Mouse (Mus musculus): ENCODE results near the gene Adat3. TPM values are rescaled to one million over a fixed set of nuclear protein-coding genes. Genes with fewer than 3 reads are reported as not detected.

The Adat3 gene
- total RNA-seq (2023) = 1 to 10 TPM; 6.9 to 8.3 TPM

GRCm38 (mm10) chr10:80602698-80603325, at the start of gene Adat3, which contains the start of gene Scamp4:
Adat3 (plus strand) TSS chr10:80602880.
Scamp4 (plus strand) TSS chr10:80602872.

GRCm38 (mm10) chr10:80561116-80561944, 41.4 kb upstream of the Adat3 start, which contains the start of gene Rexo1:
Rexo1 (minus strand) TSS chr10:80561560.

GRCm38 (mm10) chr10:80577195-80578130, 25.2 kb upstream of the Adat3 start, which contains the start of gene Klf16:
Klf16 (minus strand) TSS chr10:80577321.

GRCm38 (mm10) chr10:80589879-80590854, 12.5 kb upstream of the Adat3 start, which contains the start of gene Abhd17a:
Abhd17a (minus strand) TSS chr10:80590341.

GRCm38 (mm10) chr10:80605721-80606120, 3.0 kb downstream of the Adat3 start, which contains the start of gene Gm49322:
Gm49322 (plus strand) TSS chr10:80606021.

GRCm38 (mm10) chr10:80622661-80623456, 20.2 kb downstream of the Adat3 start, which contains the start of gene Csnk1g2:
Csnk1g2 (plus strand) TSS chr10:80622838.

GRCm38 (mm10) chr10:80656863-80657623, 54.4 kb downstream of the Adat3 start, which contains the start of gene Btbd2:
Btbd2 (minus strand) TSS chr10:80657071.

Other genes starting within 250 kb of the Adat3 start
- not detected for gene Plk5, start 246.4 kb upstream of the Adat3 start, total RNA-seq (2023)
- gene Mex3d, start 215.2 kb upstream of the Adat3 start, total RNA-seq (2023) = 1 to 10 TPM; 9.4 to 9.6 TPM
- gene Mbd3, start 203.3 kb upstream of the Adat3 start, total RNA-seq (2023) = 10 to 100 TPM; 51.5 to 54.6 TPM
- gene Uqcr11, start 196.1 kb upstream of the Adat3 start, total RNA-seq (2023) = 10 to 100 TPM; 87.0 to 91.8 TPM
- 10 to 100 TPM; 45.8 to 51.3 TPM for gene Tcf3, start 169.2 kb upstream of the Adat3 start, total RNA-seq (2023)
- gene Onecut3, start 108.0 kb upstream of the Adat3 start, total RNA-seq (2023) = not detected
- gene Atp8b3, start 63.8 kb upstream of the Adat3 start, total RNA-seq (2023) = not detected
- 100 to 1,000 TPM in 1 of 2 experiments, 10 to 100 TPM in 1; 98.6 to 111 TPM for gene Rexo1, start 41.3 kb upstream of the Adat3 start, total RNA-seq (2023)
- gene Klf16, start 25.6 kb upstream of the Adat3 start, total RNA-seq (2023) = 10 to 100 TPM; 16.0 to 17.2 TPM
- gene Abhd17a, start 12.5 kb upstream of the Adat3 start, total RNA-seq (2023) = 10 to 100 TPM; 52.1 to 54.2 TPM
- gene Scamp4, start within 50 bp of the Adat3 start, total RNA-seq (2023) = 10 to 100 TPM; 27.5 to 33.1 TPM
- gene Gm49322, start 3.1 kb downstream of the Adat3 start, total RNA-seq (2023) = 1 to 10 TPM; 1.5 to 2.0 TPM
- 100 to 1,000 TPM; 111 TPM for gene Csnk1g2, start 20.0 kb downstream of the Adat3 start, total RNA-seq (2023)
- gene Btbd2, start 54.2 kb downstream of the Adat3 start, total RNA-seq (2023) = 10 to 100 TPM; 27.1 to 29.9 TPM
- gene Mknk2, start 75.2 kb downstream of the Adat3 start, total RNA-seq (2023) = 100 to 1,000 TPM; 277 to 297 TPM
- 100 to 1,000 TPM; 115 to 125 TPM for gene Mob3a, start 99.1 kb downstream of the Adat3 start, total RNA-seq (2023)
- 10 to 100 TPM; 11.6 to 13.5 TPM for gene Izumo4, start 99.3 kb downstream of the Adat3 start, total RNA-seq (2023)
- 100 to 1,000 TPM; 153 to 155 TPM for gene Ap3d1, start 139.4 kb downstream of the Adat3 start, total RNA-seq (2023)
- gene Dot1l, start 152.3 kb downstream of the Adat3 start, total RNA-seq (2023) = 10 to 100 TPM; 37.6 to 42.3 TPM
- 10 to 100 TPM; 54.7 to 55.9 TPM for gene Sf3a2, start 195.3 kb downstream of the Adat3 start, total RNA-seq (2023)
- 100 to 1,000 TPM; 100 to 104 TPM for gene Plekhj1, start 195.7 kb downstream of the Adat3 start, total RNA-seq (2023)
- under 1 TPM; 0.30 to 0.58 TPM for gene Amh, start 202.4 kb downstream of the Adat3 start, total RNA-seq (2023)
- gene Jsrp1, start 210.6 kb downstream of the Adat3 start, total RNA-seq (2023) = not detected
- gene Oaz1, start 223.8 kb downstream of the Adat3 start, total RNA-seq (2023) = 100 to 1,000 TPM; 490 to 501 TPM
- gene Lingo3, start 241.2 kb downstream of the Adat3 start, total RNA-seq (2023) = not detected

Measured in monocyte, adult 59 days (primary cell).